Mouse (Mus musculus) megakaryocyte, embryonic 14.5 days (primary cell): ENCODE data around the gene Slc35e3.

ENCODE experiments used
- FLI1 ChIP-seq: IDR thresholded peaks from 2 replicates; pipeline ENCODE4 v1.6.1; 2012; ENCODE audit warnings: low read length, inconsistent platforms, mixed read lengths
- GATA1 ChIP-seq: IDR thresholded peaks from 3 replicates; pipeline ENCODE4 v1.6.1; 2012; ENCODE audit warnings: mixed read lengths, low read length, inconsistent platforms, borderline replicate concordance

- no peak for TF ChIP-seq GATA1
- no peak for TF ChIP-seq FLI1
Measured at GRCm38 (mm10) chr10:117778951-117779350, 32.8 kb upstream of the Slc35e3 start.
